Mouse (Mus musculus): ENCODE measurements at regions not wholly inside any gene's neighbourhood (a gene's known extent, or its start where the extent isn't known, plus 50 kb on each side); places are given as distances from the start of the nearest gene placed in this dataset.

GRCm38 (mm10) chr11:52561281-52561680 lies 165.1 kb downstream of the 9530068E07Rik start:
- WGBS: 40% methylated on average over 7 of the region's 7 CpGs
- H3K27me3 ChIP-seq (ENCODE audit: insufficient read depth, low read length): no peaks in the 10 kb centered on the region
- no peak overlapping the region for H3K9ac ChIP-seq (replicated peaks; ENCODE audit: low read length)
- no peak overlapping the region for H3K4me2 ChIP-seq (ENCODE audit: low read depth, low read length)
- H3K4me1 ChIP-seq (ENCODE audit: insufficient read depth, low read length): 0 out of 2 replicates have a peak, but pooled peaks cover 3% of the 10 kb centered on the region
- no peak for TF ChIP-seq CTCF (IDR thresholded peaks at IDR 0.05; ENCODE audit: low read depth)
- H3K36me3 ChIP-seq (ENCODE audit: insufficient read depth, low read length): no peaks in the 10 kb centered on the region
- no peak overlapping the region for H3K27ac ChIP-seq
- DNase-seq (ENCODE audit: low spot score): peak; percentile 85
- H3K9me3 ChIP-seq (ENCODE audit: low read length): no peaks in the 10 kb centered on the region
- no peak overlapping the region for H3K4me3 ChIP-seq (ENCODE audit: low read length)
- peak; percentile 88 for ATAC-seq

GRCm38 (mm10) chr11:52565457-52565856 lies 169.2 kb downstream of the 9530068E07Rik start:
- Histone ChIP-seq H3K27ac (no peak overlapping the region), H3K4me1 (ENCODE audit: insufficient read depth, low read length) (0 out of 2 replicates have a peak, but pooled peaks cover 3% of the 10 kb centered on the region), H3K36me3 (ENCODE audit: insufficient read depth, low read length) (no peaks in the 10 kb centered on the region), H3K9ac (replicated peaks; ENCODE audit: low read length) (no peak overlapping the region), H3K4me2 (ENCODE audit: low read depth, low read length) (no peak overlapping the region), H3K27me3 (ENCODE audit: insufficient read depth, low read length) (no peaks in the 10 kb centered on the region), H3K4me3 (ENCODE audit: low read length) (no peak overlapping the region), H3K9me3 (ENCODE audit: low read length) (no peaks in the 10 kb centered on the region)
- 9% methylated on average over 1 of the region's 1 CpGs for WGBS
- DNase-seq (ENCODE audit: low spot score) (no peak), ATAC-seq (no peak)
- TF ChIP-seq CTCF (IDR thresholded peaks at IDR 0.05; ENCODE audit: low read depth): no peak

- TF ChIP-seq CTCF (IDR thresholded peaks at IDR 0.05; ENCODE audit: low read depth): no peak
- Histone ChIP-seq H3K4me2 (ENCODE audit: low read depth, low read length) (no peak overlapping the region), H3K4me1 (ENCODE audit: insufficient read depth, low read length) (0 out of 2 replicates have a peak, but pooled peaks cover 3% of the 10 kb centered on the region), H3K9me3 (ENCODE audit: low read length) (no peaks in the 10 kb centered on the region), H3K27me3 (ENCODE audit: insufficient read depth, low read length) (no peaks in the 10 kb centered on the region), H3K27ac (no peak overlapping the region), H3K36me3 (ENCODE audit: insufficient read depth, low read length) (no peaks in the 10 kb centered on the region), H3K4me3 (ENCODE audit: low read length) (no peak overlapping the region), H3K9ac (replicated peaks; ENCODE audit: low read length) (no peak overlapping the region)
- WGBS: 83% methylated on average over 9 of the region's 9 CpGs
- no peak for ATAC-seq
- no peak for DNase-seq (ENCODE audit: low spot score)
Observed at GRCm38 (mm10) chr11:52566026-52566425, 169.8 kb downstream of the 9530068E07Rik start.

GRCm38 (mm10) chr11:52567945-52568687 lies 171.9 kb downstream of the 9530068E07Rik start:
- ATAC-seq (peak; percentile 21; the same call in 1 of the 2 replicates), DNase-seq (ENCODE audit: low spot score) (peak; percentile 52)
- no peak overlapping the region for H3K4me3 ChIP-seq (ENCODE audit: low read length)
- H3K4me1 ChIP-seq (ENCODE audit: insufficient read depth, low read length): no peaks in the 10 kb centered on the region
- 40% methylated on average over 13 of the region's 13 CpGs for WGBS
- H3K9me3 ChIP-seq (ENCODE audit: low read length): no peaks in the 10 kb centered on the region
- no peak for TF ChIP-seq CTCF (IDR thresholded peaks at IDR 0.05; ENCODE audit: low read depth)
- no peaks in the 10 kb centered on the region for H3K36me3 ChIP-seq (ENCODE audit: insufficient read depth, low read length)
- no peak overlapping the region for H3K9ac ChIP-seq (replicated peaks; ENCODE audit: low read length)
- H3K27me3 ChIP-seq (ENCODE audit: insufficient read depth, low read length): no peaks in the 10 kb centered on the region
- H3K27ac ChIP-seq: no peak overlapping the region
- no peak overlapping the region for H3K4me2 ChIP-seq (ENCODE audit: low read depth, low read length)

- no peak overlapping the region for H3K4me2 ChIP-seq (ENCODE audit: low read depth, low read length)
- no peak overlapping the region for H3K9ac ChIP-seq (replicated peaks; ENCODE audit: low read length)
- no peaks in the 10 kb centered on the region for H3K4me1 ChIP-seq (ENCODE audit: insufficient read depth, low read length)
- WGBS: 72% methylated on average over 1 of the region's 1 CpGs
- no peak overlapping the region for H3K4me3 ChIP-seq (ENCODE audit: low read length)
- DNase-seq (ENCODE audit: low spot score) (no peak), ATAC-seq (no peak)
- H3K9me3 ChIP-seq (ENCODE audit: low read length): no peaks in the 10 kb centered on the region
- no peaks in the 10 kb centered on the region for H3K36me3 ChIP-seq (ENCODE audit: insufficient read depth, low read length)
- H3K27me3 ChIP-seq (ENCODE audit: insufficient read depth, low read length): no peaks in the 10 kb centered on the region
- H3K27ac ChIP-seq: no peak overlapping the region
- no peak for TF ChIP-seq CTCF (IDR thresholded peaks at IDR 0.05; ENCODE audit: low read depth)
Observed at GRCm38 (mm10) chr11:52568794-52569193, 172.6 kb downstream of the 9530068E07Rik start.

- WGBS: 53% methylated on average over 10 of the region's 10 CpGs
- H3K27me3 ChIP-seq (ENCODE audit: insufficient read depth, low read length): no peaks in the 10 kb centered on the region
- H3K36me3 ChIP-seq (ENCODE audit: insufficient read depth, low read length): no peaks in the 10 kb centered on the region
- H3K9me3 ChIP-seq (ENCODE audit: low read length): no peaks in the 10 kb centered on the region
- H3K9ac ChIP-seq (replicated peaks; ENCODE audit: low read length): no peak overlapping the region
- no peak overlapping the region for H3K4me3 ChIP-seq (ENCODE audit: low read length)
- DNase-seq (ENCODE audit: low spot score) (no peak), ATAC-seq (no peak)
- no peak overlapping the region for H3K27ac ChIP-seq
- H3K4me1 ChIP-seq (ENCODE audit: insufficient read depth, low read length): no peaks in the 10 kb centered on the region
- no peak overlapping the region for H3K4me2 ChIP-seq (ENCODE audit: low read depth, low read length)
- no peak for TF ChIP-seq CTCF (IDR thresholded peaks at IDR 0.05; ENCODE audit: low read depth)
Observed at GRCm38 (mm10) chr11:52569759-52570158, 173.5 kb downstream of the 9530068E07Rik start.

GRCm38 (mm10) chr11:52578471-52578870 lies 182.2 kb downstream of the 9530068E07Rik start:
- peak; percentile 43 for TF ChIP-seq CTCF (IDR thresholded peaks at IDR 0.05; ENCODE audit: low read depth)
- 34% methylated on average over 9 of the region's 9 CpGs for WGBS
- H3K27me3 ChIP-seq (ENCODE audit: insufficient read depth, low read length): no peaks in the 10 kb centered on the region
- H3K4me1 ChIP-seq (ENCODE audit: insufficient read depth, low read length): no peaks in the 10 kb centered on the region
- DNase-seq (ENCODE audit: low spot score) (peak; percentile 50), ATAC-seq (no peak)
- no peak overlapping the region for H3K27ac ChIP-seq
- H3K36me3 ChIP-seq (ENCODE audit: insufficient read depth, low read length): no peaks in the 10 kb centered on the region
- no peak overlapping the region for H3K9ac ChIP-seq (replicated peaks; ENCODE audit: low read length)
- no peak overlapping the region for H3K4me3 ChIP-seq (ENCODE audit: low read length)
- no peak overlapping the region for H3K4me2 ChIP-seq (ENCODE audit: low read depth, low read length)
- no peaks in the 10 kb centered on the region for H3K9me3 ChIP-seq (ENCODE audit: low read length)

Data from hindbrain, postnatal 0 days (tissue).